Mouse (Mus musculus) central nervous system, embryonic 11.5 days (tissue): ENCODE data around the gene Nlrp1a. TPM values are rescaled to one million over a fixed set of nuclear protein-coding genes. Genes with fewer than 3 reads are reported as not detected.

ENCODE experiments used
- polyA plus RNA-seq: library from polyadenylated mRNA; depleted of rRNA; stranded (reverse); fragments of >200 nt; gene quantifications from 2 replicates; pipeline ENCODE4 v1.2.3, GENCODE M21; 2012; rRNA removed

Gene Nlrp1a
- 0.04 TPM in 2 replicates for polyA plus RNA-seq

GRCm38 (mm10) chr11:71144661-71145060, at the start of gene Nlrp1a:
Gene Nlrp1a, minus strand, starts transcription at chr11:71144704.

Other genes with a start within 250 kb of the Nlrp1a start
- gene Nup88, start 174.7 kb downstream of the Nlrp1a start, polyA plus RNA-seq = 136 and 205 TPM in 2 replicates
- gene Rpain, start 174.5 kb downstream of the Nlrp1a start, polyA plus RNA-seq = 65.4 and 101 TPM in 2 replicates
- 156 and 169 TPM in 2 replicates for gene C1qbp, start 161.7 kb downstream of the Nlrp1a start, polyA plus RNA-seq
- 19.2 and 29.2 TPM in 2 replicates for gene Dhx33, start 140.3 kb downstream of the Nlrp1a start, polyA plus RNA-seq
- gene Mis12, start 125.1 kb downstream of the Nlrp1a start, polyA plus RNA-seq = 37.1 and 38.8 TPM in 2 replicates
- 17.4 and 27.6 TPM in 2 replicates for gene Derl2, start 124.9 kb downstream of the Nlrp1a start, polyA plus RNA-seq
- 196 and 211 TPM in 2 replicates for gene 6330403K07Rik, start 111.2 kb downstream of the Nlrp1a start, polyA plus RNA-seq
- gene Nlrp1b, start 86.0 kb upstream of the Nlrp1a start, polyA plus RNA-seq = 0.06 TPM in 2 replicates